Mouse (Mus musculus): ENCODE data around the gene Tssk6.

- TF ChIP-seq CTCF (IDR thresholded peaks at IDR 0.05) (no peak), EP300 (IDR thresholded peaks at IDR 0.05) (peak; percentile 88)
Observed at GRCm38 (mm10) chr8:69936050-69936794, 34.2 kb downstream of the Tssk6 start.

All from lung, postnatal 0 days (tissue).